Mouse (Mus musculus) CH12.LX (cell line): ENCODE results near the gene Cnnm3. TPM values are rescaled to one million over a fixed set of nuclear protein-coding genes. Genes with fewer than 3 reads are reported as not detected.

Experiments used
- DNase-seq: peaks from one replicate; pipeline ENCODE4 v3.0.0-alpha.2; 2013; ENCODE audit errors: extremely low read depth
- H3K27ac ChIP-seq: 2 replicates; pipeline ENCODE4 v1.5.1; 2012; ENCODE audit warnings: low read depth, mild to moderate bottlenecking, control low read depth, moderate library complexity; ENCODE audit not compliant: insufficient read depth
- H3K27me3 ChIP-seq: replicated peaks from 2 replicates; pipeline ENCODE3; 2012; ENCODE audit warnings: inconsistent platforms
- H3K36me3 ChIP-seq, 2 experiments: replicated peaks in 1 of 2; 2 replicates each; pipeline versions ENCODE3 to v1.6.1; 2012; ENCODE audit warnings: inconsistent platforms in 1 of 2, low read length in 1 of 2, mild to moderate bottlenecking in 1 of 2, mixed read lengths in 1 of 2, moderate library complexity in 1 of 2; ENCODE audit not compliant: control insufficient read depth in 1 of 2, insufficient read depth in 1 of 2
- H3K4me1 ChIP-seq, 2 experiments: 2 replicates each; pipeline ENCODE4 v1.6.1; 2012; ENCODE audit warnings: inconsistent platforms in 1 of 2, moderate library complexity in 1 of 2; ENCODE audit not compliant: insufficient read depth in 2 of 2, control insufficient read depth in 1 of 2
- H3K4me2 ChIP-seq: 2 replicates; pipeline ENCODE4 v1.6.1; 2012; ENCODE audit warnings: low read depth, mild to moderate bottlenecking, control low read depth; ENCODE audit not compliant: poor library complexity, insufficient read depth, severe bottlenecking
- H3K4me3 ChIP-seq, 3 experiments: fragments of 150-350 bp in 1 of 3; sonication (generic) in 1 of 3; replicated peaks in 1 of 3; 2 replicates each; pipeline versions ENCODE3 to v1.5.1; 2011 to 2012; ENCODE audit warnings: low read depth in 2 of 3, low read length in 2 of 3, mild to moderate bottlenecking in 2 of 3, moderate library complexity in 2 of 3, control low read depth in 1 of 3, improper control_type of control experiment in 1 of 3, inconsistent platforms in 1 of 3, mixed read lengths in 1 of 3; ENCODE audit not compliant: poor library complexity in 1 of 3
- H3K79me2 ChIP-seq: replicated peaks from 2 replicates; pipeline ENCODE4 v1.6.1; 2012; ENCODE audit warnings: mild to moderate bottlenecking, moderate library complexity; ENCODE audit not compliant: control insufficient read depth, poor library complexity, insufficient read depth, severe bottlenecking; ENCODE audit errors: extremely low read depth
- H3K9ac ChIP-seq: 2 replicates; pipeline ENCODE4 v1.6.1; 2012; ENCODE audit warnings: low read depth, mild to moderate bottlenecking, control low read depth, moderate library complexity; ENCODE audit not compliant: insufficient read depth
- H3K9me3 ChIP-seq: replicated peaks from 2 replicates; pipeline ENCODE3; 2012; ENCODE audit warnings: low read length, inconsistent platforms, mixed read lengths
- E2F4 ChIP-seq: IDR thresholded peaks from 2 replicates; pipeline ENCODE4 v1.6.1; 2011; ENCODE audit warnings: low read depth, low read length, improper control_type of control experiment; ENCODE audit not compliant: insufficient replicate concordance
- ELF1 ChIP-seq: IDR thresholded peaks from 2 replicates; pipeline ENCODE4 v1.6.1; 2014; ENCODE audit warnings: low read depth, mild to moderate bottlenecking, inconsistent platforms, low read length, improper control_type of control experiment
- EP300 ChIP-seq: IDR thresholded peaks from 2 replicates; pipeline ENCODE4 v1.6.1; 2011; ENCODE audit warnings: low read length, improper control_type of control experiment
- ETS1 ChIP-seq: conservative IDR thresholded peaks from 2 replicates; pipeline ENCODE4 v1.6.1; 2012; ENCODE audit warnings: low read depth, mild to moderate bottlenecking, inconsistent platforms, low read length, improper control_type of control experiment, moderate library complexity
- MXI1 ChIP-seq: IDR thresholded peaks from 2 replicates; pipeline ENCODE4 v1.6.1; 2011; ENCODE audit warnings: mild to moderate bottlenecking, low read depth, low read length, improper control_type of control experiment
- MYC ChIP-seq: IDR thresholded peaks from 2 replicates; pipeline ENCODE4 v1.6.1; 2011; ENCODE audit warnings: low read depth, mild to moderate bottlenecking, improper control_type of control experiment, low read length
- RCOR1 ChIP-seq: conservative IDR thresholded peaks from 2 replicates; pipeline ENCODE4 v1.6.1; 2012; ENCODE audit warnings: low read depth, mild to moderate bottlenecking, inconsistent platforms, low read length, improper control_type of control experiment
- TBP ChIP-seq: conservative IDR thresholded peaks from 2 replicates; pipeline ENCODE4 v1.6.1; 2011; ENCODE audit warnings: low read depth, low read length, improper control_type of control experiment
- USF2 ChIP-seq: conservative IDR thresholded peaks from 2 replicates; pipeline ENCODE4 v1.6.1; 2011; ENCODE audit warnings: low read depth, low read length, improper control_type of control experiment
- ZNF384 ChIP-seq: IDR thresholded peaks from 2 replicates; pipeline ENCODE4 v1.6.1; 2012; ENCODE audit warnings: low read depth, low read length, improper control_type of control experiment, inconsistent platforms
- dilution Hi-C: fragments of 300-500 bp; cut with MboI; formaldehyde crosslinking; loops from 2 replicates; pipeline ENCODE4 v1.14.3; 2020; ENCODE audit warnings: low sequenced_read_pairs; ENCODE audit not compliant: extremely low pct_unique_long_range_greater_than_20kb, extremely low pct_ligation_motif_present
- in situ Hi-C: fragments of 300-500 bp; cut with MboI; formaldehyde crosslinking; loops from 3 replicates; pipeline ENCODE4 v1.14.3; 2019; ENCODE audit warnings: low sequenced_read_pairs, low pct_ligation_motif_present, low pct_unique_long_range_greater_than_20kb, mixed read lengths
- polyA plus RNA-seq: library from polyadenylated mRNA; unstranded; fragments of >175 nt; gene quantifications from 2 replicates; pipeline ENCODE4 v1.2.1, GENCODE M21; 2012; ENCODE audit warnings: low read depth; ENCODE audit not compliant: insufficient read length
- total RNA-seq, 2 experiments: library from RNA; depleted of rRNA; stranded (reverse); fragments of 300-350 nt in 1 of 2; fragments of >200 nt in 1 of 2; gene quantifications; 2 replicates each; pipeline ENCODE4 v1.2.3; 2012 to 2014

Cnnm3 gene
- total and polyA plus RNA-seq, 3 experiments, result 3.0 to 9.2 (median 8.8) TPM

DNA sequence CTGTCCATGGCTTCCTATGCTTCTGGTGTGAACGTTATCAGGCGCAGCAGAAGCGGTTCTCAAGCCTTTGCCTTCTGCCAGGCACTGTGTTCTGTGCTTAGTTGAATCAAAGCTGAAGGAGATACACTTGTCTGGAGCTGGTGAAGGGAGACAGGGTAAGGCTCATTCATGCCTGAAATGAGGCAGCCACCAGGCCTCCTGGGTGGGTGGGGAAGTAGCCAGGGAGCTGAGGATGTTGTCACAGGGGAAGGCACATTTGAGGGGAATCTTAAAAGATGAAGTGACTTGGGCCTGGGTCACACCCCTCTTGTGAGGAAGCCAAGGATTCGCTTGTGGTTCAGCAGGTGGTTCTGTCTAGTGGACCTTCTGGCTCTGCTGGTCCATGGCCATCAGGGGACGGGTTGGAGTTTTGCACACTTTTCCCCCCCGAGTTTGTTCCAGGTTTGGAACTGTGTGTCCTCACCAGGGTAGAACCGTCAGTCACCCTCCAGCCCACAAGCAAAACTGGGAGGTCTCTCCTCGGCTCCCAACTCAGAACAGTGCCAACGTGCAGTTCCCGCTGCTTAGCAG is 38.4 kb upstream of the Cnnm3 start:
- Histone ChIP-seq H3K27ac (no peak overlapping the region), H3K79me2 (no peaks in the 10 kb centered on the region), H3K36me3 (peaks cover 0 to 6% of the 10 kb centered on the region in 2 experiments), H3K4me1 (peaks cover 30 to 67% of the 10 kb centered on the region in 2 experiments), H3K27me3 (no peaks in the 10 kb centered on the region), H3K9ac (no peak overlapping the region; the same call in 1 of the 2 replicates), H3K4me2 (peak overlapping the region; percentile 57), H3K4me3 (peak overlapping the region in 1 of 3 experiments; percentile 12), H3K9me3 (no peaks in the 10 kb centered on the region)
- in situ Hi-C loops, result loop anchor here (10.0 kb wide), 2 partner anchors 108 to 148 kb away; partner anchors contain the start of gene Kansl3
- dilution Hi-C loops, result no loop called here
- peak; percentile 21 for DNase-seq
- no peak for TF ChIP-seq ZNF384
- TF ChIP-seq USF2, result no peak

DNA sequence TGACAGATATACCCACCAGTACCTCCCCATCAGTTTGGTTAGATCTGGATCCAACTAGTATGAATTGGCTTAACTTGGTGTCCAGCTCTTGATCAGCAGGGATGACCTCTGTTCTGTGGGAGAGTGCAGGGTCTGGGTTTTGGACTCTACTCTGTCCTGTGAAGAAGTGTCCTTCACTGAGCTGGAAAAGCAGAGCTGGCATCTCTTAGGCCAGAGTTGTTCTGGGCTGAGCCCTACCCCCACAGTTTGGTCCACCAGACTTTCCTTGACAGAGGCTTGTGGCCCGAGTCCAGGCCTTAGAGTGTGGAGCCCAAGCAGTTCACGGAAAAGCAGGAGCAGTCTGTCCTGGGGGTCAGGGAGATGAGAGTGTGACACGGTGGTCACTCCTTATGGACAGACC is 37.0 kb upstream of the Cnnm3 start:
- H3K9me3 ChIP-seq, result no peaks in the 10 kb centered on the region
- dilution Hi-C loops, result no loop called here
- H3K4me3 ChIP-seq, result peak overlapping the region in 1 of 3 experiments; percentile 35
- H3K79me2 ChIP-seq, result no peaks in the 10 kb centered on the region
- in situ Hi-C loops, result loop anchor here (10.0 kb wide), 2 partner anchors 110 to 150 kb away; partner anchors contain the start of gene Kansl3
- H3K36me3 ChIP-seq, result peaks cover 0 to 12% of the 10 kb centered on the region in 2 experiments
- no peak overlapping the region for H3K27ac ChIP-seq
- H3K27me3 ChIP-seq, result no peaks in the 10 kb centered on the region
- peak overlapping the region; percentile 39 for H3K4me2 ChIP-seq
- H3K9ac ChIP-seq, result peak overlapping the region; percentile 12; the same call in 1 of the 2 replicates
- H3K4me1 ChIP-seq, result peaks cover 30 to 66% of the 10 kb centered on the region in 2 experiments
- DNase-seq, result no peak
- TF ChIP-seq TBP (no peak), E2F4 (no peak), MYC (no peak), EP300 (no peak), MXI1 (no peak), ETS1 (no peak), RCOR1 (no peak)

DNA sequence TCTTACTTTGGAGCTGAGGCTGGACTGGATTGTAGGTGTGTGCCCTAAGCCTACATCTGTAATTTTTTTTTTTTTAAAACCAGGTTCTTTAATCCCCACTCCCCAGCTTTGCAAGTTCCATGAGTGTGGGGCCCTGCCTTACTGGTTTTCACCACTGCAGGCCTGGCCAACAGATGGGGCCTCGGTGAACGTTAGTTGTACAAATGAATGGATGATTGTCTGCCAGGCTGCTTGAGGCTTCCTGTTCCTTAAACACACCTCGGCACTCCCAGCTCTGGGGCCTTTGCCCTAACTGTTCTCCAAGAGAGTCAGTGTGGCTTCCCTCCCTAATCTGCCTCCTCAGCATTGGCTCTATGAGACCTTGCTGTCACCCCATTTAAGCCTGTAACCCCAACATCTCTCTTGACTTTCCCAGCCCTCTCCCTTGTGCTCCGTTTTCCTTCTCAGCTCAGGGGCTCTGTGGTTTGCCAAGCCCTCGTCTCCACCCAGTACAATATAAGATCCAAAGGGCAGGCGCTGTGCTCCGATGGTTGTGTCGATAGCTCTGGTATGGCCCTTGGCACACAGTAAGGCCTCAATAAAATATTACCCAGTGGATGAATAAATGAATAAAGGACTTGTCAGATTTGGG is 36.1 kb upstream of the Cnnm3 start:
- H3K4me1 ChIP-seq, result peaks cover 27 to 58% of the 10 kb centered on the region in 2 experiments
- H3K27me3 ChIP-seq, result no peaks in the 10 kb centered on the region
- peak overlapping the region in 1 of 3 experiments; percentile 35 for H3K4me3 ChIP-seq
- H3K27ac ChIP-seq, result no peak overlapping the region
- H3K4me2 ChIP-seq, result peak overlapping the region; percentile 39
- dilution Hi-C loops (no loop called here), in situ Hi-C loops (loop anchor here (10.0 kb wide), 2 partner anchors 111 to 151 kb away; partner anchors contain the start of gene Kansl3)
- TF ChIP-seq ELF1 (no peak), ZNF384 (peak; percentile 37; the same call in 1 of the 2 replicates), MYC (no peak)
- H3K9me3 ChIP-seq, result no peaks in the 10 kb centered on the region
- no peaks in the 10 kb centered on the region for H3K79me2 ChIP-seq
- H3K36me3 ChIP-seq, result peaks cover 0 to 19% of the 10 kb centered on the region in 2 experiments
- no peak for DNase-seq
- peak overlapping the region; percentile 8; the same call in 1 of the 2 replicates for H3K9ac ChIP-seq
